Mouse (Mus musculus) mesoderm, embryonic 11.5 days (tissue): ENCODE data around the gene Smok3a.
"Not testable (repeated sequence)": the region's sequence is repeated elsewhere in the genome, so short reads cannot be mapped to it uniquely, and the experiment has no call there.

ENCODE experiments used
- DNase-seq: peaks from one replicate; pipeline ENCODE4 v3.0.0-alpha.2; 2012; ENCODE audit warnings: low read depth, low spot score

Gene Smok3a

GRCm38 (mm10) chr5:138020961-138021479 lies at the start of gene Smok3a, which contains the start of gene Smok3b:
Smok3a (plus strand) TSS chr5:138021261.
Smok3b (plus strand) TSS chr5:138021429.
- DNase-seq = not testable (repeated sequence)

GRCm38 (mm10) chr5:137973161-137973560 lies 47.9 kb upstream of the Smok3a start:
- no peak for DNase-seq

GRCm38 (mm10) chr5:137973738-137974137 lies 47.3 kb upstream of the Smok3a start:
- DNase-seq = no peak

GRCm38 (mm10) chr5:137974724-137975123 lies 46.3 kb upstream of the Smok3a start:
- no peak for DNase-seq

- no peak for DNase-seq
Observed at GRCm38 (mm10) chr5:137975434-137975833, 45.6 kb upstream of the Smok3a start.

GRCm38 (mm10) chr5:137977291-137977690 lies 43.8 kb upstream of the Smok3a start:
- no peak for DNase-seq

GRCm38 (mm10) chr5:137979081-137979480 lies 42.0 kb upstream of the Smok3a start:
- DNase-seq = no peak

- no peak for DNase-seq
Observed at GRCm38 (mm10) chr5:137981300-137981699, 39.8 kb upstream of the Smok3a start, which contains the start of gene Azgp1. Azgp1 (plus strand) TSS chr5:137981520.

GRCm38 (mm10) chr5:137986351-137986750 lies 34.7 kb upstream of the Smok3a start:
- no peak for DNase-seq

GRCm38 (mm10) chr5:138009437-138009836 lies 11.6 kb upstream of the Smok3a start:
- DNase-seq = no peak

- no peak for DNase-seq
Observed at GRCm38 (mm10) chr5:138012382-138012781, 8.7 kb upstream of the Smok3a start.

- DNase-seq = no peak
Observed at GRCm38 (mm10) chr5:138016530-138016929, 4.5 kb upstream of the Smok3a start.

GRCm38 (mm10) chr5:138016997-138017396 lies 4.1 kb upstream of the Smok3a start:
- no peak for DNase-seq

- not testable (repeated sequence) for DNase-seq
Observed at GRCm38 (mm10) chr5:138019577-138019976, 1.5 kb upstream of the Smok3a start.

- DNase-seq = not testable (repeated sequence)
Observed at GRCm38 (mm10) chr5:138052894-138053293, 31.8 kb downstream of the Smok3a start, which contains the start of gene Smok3c. Smok3c (plus strand) TSS chr5:138053194.

- DNase-seq = no peak
Observed at GRCm38 (mm10) chr5:138073803-138074202, 52.7 kb downstream of the Smok3a start.

- DNase-seq = no peak
Observed at GRCm38 (mm10) chr5:138075684-138076083, 54.6 kb downstream of the Smok3a start.

- DNase-seq = no peak
Observed at GRCm38 (mm10) chr5:138076148-138076547, 55.1 kb downstream of the Smok3a start.

GRCm38 (mm10) chr5:138080456-138080855 lies 59.4 kb downstream of the Smok3a start:
- no peak for DNase-seq

- DNase-seq = no peak
Observed at GRCm38 (mm10) chr5:138081446-138081845, 60.4 kb downstream of the Smok3a start.

- DNase-seq = no peak
Observed at GRCm38 (mm10) chr5:138083318-138083900, 62.3 kb downstream of the Smok3a start.

- no peak for DNase-seq
Observed at GRCm38 (mm10) chr5:138083936-138084335, 62.9 kb downstream of the Smok3a start.
